Mouse (Mus musculus): ENCODE measurements around the gene Nfkbia. TPM values are rescaled to one million over a fixed set of nuclear protein-coding genes. Genes with fewer than 3 reads are reported as not detected.

Gene Nfkbia
- polyA plus RNA-seq, 1 experiment from 2014 or later, result 61.4 TPM

DNA sequence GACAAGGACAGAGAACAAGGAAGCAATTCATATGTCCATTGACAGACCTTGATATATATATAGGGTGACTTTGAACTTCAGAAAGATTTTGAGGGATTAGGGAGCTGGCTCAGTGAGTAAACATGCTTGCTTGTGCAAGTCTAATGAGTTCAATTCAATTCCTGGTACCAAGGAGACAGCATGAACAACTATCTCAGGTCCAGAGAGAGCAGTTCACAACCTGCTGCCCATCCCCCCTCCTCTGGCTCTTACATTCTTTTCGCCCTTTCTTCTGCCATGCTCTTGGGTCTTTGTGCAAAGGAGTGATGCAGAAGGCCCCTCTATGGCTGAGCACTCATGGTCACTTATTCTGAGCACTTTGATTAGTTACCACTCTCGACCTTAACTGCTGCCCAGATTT is 44.0 kb downstream of the Nfkbia start:
- Histone ChIP-seq H3K36me3 (no peaks in the 10 kb centered on the region), H3K9me3 (replicated peaks) (no peaks in the 10 kb centered on the region), H3K4me2 (no peak overlapping the region), H3K9ac (no peak overlapping the region), H3K4me3 (no peak overlapping the region), H3K27ac (peak overlapping the region; percentile 98; the same call in 1 of the 2 replicates), H3K27me3 (no peaks in the 10 kb centered on the region), H3K4me1 (replicated peaks) (peaks cover 43% of the 10 kb centered on the region)
- 70% methylated on average over 2 of the region's 2 CpGs for WGBS
- ATAC-seq (replicated peaks; ENCODE audit: insufficient number of reproducible peaks, insufficient read depth, low FRiP score, low read depth), result no peak

DNA sequence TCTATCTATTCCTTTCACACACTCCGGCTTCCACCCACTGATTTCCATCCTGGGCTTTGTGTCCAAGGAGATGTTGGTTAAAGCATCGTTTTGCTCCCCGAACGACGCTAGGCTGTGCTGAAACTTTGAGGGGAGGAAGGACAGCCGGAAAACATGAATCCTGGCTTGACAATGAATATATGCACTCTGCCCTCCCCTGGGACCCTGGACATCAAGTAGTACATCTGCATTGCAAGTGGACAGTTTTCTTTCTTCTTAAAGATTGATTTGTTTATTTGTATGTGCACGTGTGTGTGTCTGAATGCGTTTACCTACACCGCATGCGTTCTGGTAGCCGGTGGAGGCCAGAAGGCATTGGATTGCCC is 45.1 kb downstream of the Nfkbia start:
- no peaks in the 10 kb centered on the region for H3K9me3 ChIP-seq (replicated peaks)
- H3K36me3 ChIP-seq, result no peaks in the 10 kb centered on the region
- no peaks in the 10 kb centered on the region for H3K27me3 ChIP-seq
- peak overlapping the region; percentile 98 for H3K27ac ChIP-seq
- H3K4me3 ChIP-seq, result no peak overlapping the region
- H3K9ac ChIP-seq, result 0 out of 2 replicates have a peak overlapping the region, but pooled peaks have one; percentile 39
- H3K4me2 ChIP-seq, result peak overlapping the region; percentile 45
- 62% methylated on average over 11 of the region's 11 CpGs for WGBS
- ATAC-seq (replicated peaks; ENCODE audit: insufficient number of reproducible peaks, insufficient read depth, low FRiP score, low read depth), result no peak
- H3K4me1 ChIP-seq (replicated peaks), result peaks cover 54% of the 10 kb centered on the region

DNA sequence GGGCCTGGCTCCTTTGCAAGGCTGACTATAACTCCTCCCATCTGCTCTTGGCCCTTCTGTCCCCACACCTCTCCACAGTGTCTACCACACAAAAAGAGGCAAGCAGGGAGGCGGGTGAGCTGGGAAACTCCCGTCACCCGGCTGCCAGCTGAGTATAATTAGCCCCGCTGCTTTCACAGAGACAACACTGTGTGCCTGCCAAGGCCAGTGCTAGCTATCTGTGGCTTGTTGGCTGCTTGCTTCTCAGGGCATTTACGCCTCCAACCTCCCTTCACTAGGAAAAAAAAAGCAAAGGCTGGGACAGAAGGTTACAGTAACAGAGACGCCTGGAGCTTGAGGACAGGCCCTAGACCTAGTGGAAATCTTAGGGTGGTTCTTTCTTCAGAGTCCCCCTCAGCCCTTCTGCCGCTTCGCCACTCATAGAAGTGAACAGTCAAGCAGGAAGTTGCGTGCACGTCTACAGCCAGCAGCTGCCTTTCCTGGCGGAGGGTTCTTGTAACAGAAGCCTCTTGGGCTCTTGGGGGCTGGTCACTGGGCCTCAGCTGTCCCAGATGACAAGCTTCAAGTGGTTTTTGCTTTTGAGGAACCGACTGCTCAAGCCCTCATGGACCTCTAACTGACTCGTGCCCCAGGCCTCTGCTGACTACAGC is 45.6 kb downstream of the Nfkbia start:
- Histone ChIP-seq H3K4me2 (peak overlapping the region; percentile 45), H3K9me3 (replicated peaks) (no peaks in the 10 kb centered on the region), H3K27me3 (no peaks in the 10 kb centered on the region), H3K27ac (peak overlapping the region; percentile 98), H3K4me3 (0 out of 2 replicates have a peak overlapping the region, but pooled peaks have one; percentile 5), H3K36me3 (no peaks in the 10 kb centered on the region), H3K4me1 (replicated peaks) (peaks cover 57% of the 10 kb centered on the region), H3K9ac (peak overlapping the region; percentile 39; the same call in 1 of the 2 replicates)
- peak; percentile 84 for ATAC-seq (replicated peaks; ENCODE audit: insufficient number of reproducible peaks, insufficient read depth, low FRiP score, low read depth)
- 5% methylated on average over 13 of the region's 13 CpGs for WGBS

DNA sequence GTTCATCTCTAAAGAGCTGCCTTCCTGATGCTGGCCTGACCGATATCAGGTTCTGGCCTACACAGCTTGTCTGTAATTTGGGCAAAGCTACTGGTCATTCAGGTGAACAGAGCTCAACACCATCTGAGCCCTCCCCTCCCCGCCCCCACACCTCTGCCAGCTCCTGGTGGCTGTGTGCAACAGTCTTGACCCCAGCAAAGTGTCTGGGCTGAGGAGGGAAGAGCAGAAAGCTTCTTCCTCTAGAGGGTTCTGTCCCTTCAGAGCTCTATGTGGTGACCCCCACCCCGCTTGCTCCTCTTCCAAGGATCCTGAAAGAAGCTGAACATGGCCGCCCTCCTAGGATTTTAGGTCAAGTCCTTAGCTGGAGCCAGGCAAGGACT is 46.1 kb downstream of the Nfkbia start:
- no peaks in the 10 kb centered on the region for H3K27me3 ChIP-seq
- H3K4me2 ChIP-seq, result peak overlapping the region; percentile 45; the same call in 1 of the 2 replicates
- no peaks in the 10 kb centered on the region for H3K36me3 ChIP-seq
- 77% methylated on average over 4 of the region's 4 CpGs for WGBS
- peak overlapping the region; percentile 98 for H3K27ac ChIP-seq
- H3K9me3 ChIP-seq (replicated peaks), result no peaks in the 10 kb centered on the region
- ATAC-seq (replicated peaks; ENCODE audit: insufficient number of reproducible peaks, insufficient read depth, low FRiP score, low read depth), result no peak
- peaks cover 57% of the 10 kb centered on the region for H3K4me1 ChIP-seq (replicated peaks)
- H3K9ac ChIP-seq, result peak overlapping the region; percentile 39; the same call in 1 of the 2 replicates
- no peak overlapping the region for H3K4me3 ChIP-seq

DNA sequence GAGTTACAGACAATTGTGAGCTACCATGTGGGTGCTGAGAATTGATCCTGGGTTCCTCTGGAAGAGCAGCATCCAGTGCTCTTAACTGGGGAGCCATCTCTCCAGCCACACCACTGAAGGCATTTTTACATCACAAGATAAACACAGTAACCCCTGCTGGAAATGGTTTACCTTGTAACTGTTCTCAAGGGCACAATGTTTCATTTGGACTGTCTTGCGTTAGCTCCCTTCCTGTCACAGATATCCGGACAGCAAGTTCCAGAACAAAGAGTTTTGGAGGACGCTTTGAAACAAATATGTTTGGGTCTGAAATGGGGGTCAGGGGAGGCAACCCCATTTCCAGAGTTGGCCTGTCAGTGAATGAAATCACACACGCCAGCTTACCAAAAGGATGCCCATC is 46.9 kb downstream of the Nfkbia start:
- no peak overlapping the region for H3K4me2 ChIP-seq
- H3K36me3 ChIP-seq, result no peaks in the 10 kb centered on the region
- ATAC-seq (replicated peaks; ENCODE audit: insufficient number of reproducible peaks, insufficient read depth, low FRiP score, low read depth), result no peak
- no peaks in the 10 kb centered on the region for H3K27me3 ChIP-seq
- H3K9ac ChIP-seq, result no peak overlapping the region
- WGBS, result 64% methylated on average over 4 of the region's 4 CpGs
- H3K4me3 ChIP-seq, result no peak overlapping the region
- H3K4me1 ChIP-seq (replicated peaks), result peaks cover 57% of the 10 kb centered on the region
- peak overlapping the region; percentile 98 for H3K27ac ChIP-seq
- no peaks in the 10 kb centered on the region for H3K9me3 ChIP-seq (replicated peaks)

DNA sequence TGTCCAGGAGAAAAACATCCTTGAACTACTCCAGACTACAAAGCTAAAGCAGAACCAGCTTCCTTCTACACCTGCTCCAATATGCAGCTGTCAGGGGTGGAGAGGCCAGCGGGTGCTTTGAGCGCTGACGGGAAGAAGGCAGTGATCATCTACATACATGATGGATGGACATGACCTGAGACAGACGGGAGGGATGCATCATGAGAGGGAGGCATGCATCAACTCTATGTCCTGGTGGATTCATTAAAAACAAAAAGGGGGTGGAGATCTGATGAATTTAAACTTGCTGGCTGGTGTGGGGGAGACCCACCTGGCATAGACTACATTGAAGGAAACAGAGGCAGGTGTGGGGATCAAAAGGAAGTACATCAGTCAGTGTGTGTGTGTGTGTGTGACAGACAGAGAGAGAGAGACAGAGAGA is 48.4 kb downstream of the Nfkbia start:
- H3K27me3 ChIP-seq, result no peaks in the 10 kb centered on the region
- H3K4me1 ChIP-seq (replicated peaks), result peaks cover 56% of the 10 kb centered on the region
- H3K27ac ChIP-seq, result peak overlapping the region; percentile 82
- H3K4me3 ChIP-seq, result no peak overlapping the region
- no peak overlapping the region for H3K4me2 ChIP-seq
- H3K36me3 ChIP-seq, result no peaks in the 10 kb centered on the region
- WGBS, result 81% methylated on average over 4 of the region's 4 CpGs
- ATAC-seq (replicated peaks; ENCODE audit: insufficient number of reproducible peaks, insufficient read depth, low FRiP score, low read depth), result no peak
- no peak overlapping the region for H3K9ac ChIP-seq
- no peaks in the 10 kb centered on the region for H3K9me3 ChIP-seq (replicated peaks)

DNA sequence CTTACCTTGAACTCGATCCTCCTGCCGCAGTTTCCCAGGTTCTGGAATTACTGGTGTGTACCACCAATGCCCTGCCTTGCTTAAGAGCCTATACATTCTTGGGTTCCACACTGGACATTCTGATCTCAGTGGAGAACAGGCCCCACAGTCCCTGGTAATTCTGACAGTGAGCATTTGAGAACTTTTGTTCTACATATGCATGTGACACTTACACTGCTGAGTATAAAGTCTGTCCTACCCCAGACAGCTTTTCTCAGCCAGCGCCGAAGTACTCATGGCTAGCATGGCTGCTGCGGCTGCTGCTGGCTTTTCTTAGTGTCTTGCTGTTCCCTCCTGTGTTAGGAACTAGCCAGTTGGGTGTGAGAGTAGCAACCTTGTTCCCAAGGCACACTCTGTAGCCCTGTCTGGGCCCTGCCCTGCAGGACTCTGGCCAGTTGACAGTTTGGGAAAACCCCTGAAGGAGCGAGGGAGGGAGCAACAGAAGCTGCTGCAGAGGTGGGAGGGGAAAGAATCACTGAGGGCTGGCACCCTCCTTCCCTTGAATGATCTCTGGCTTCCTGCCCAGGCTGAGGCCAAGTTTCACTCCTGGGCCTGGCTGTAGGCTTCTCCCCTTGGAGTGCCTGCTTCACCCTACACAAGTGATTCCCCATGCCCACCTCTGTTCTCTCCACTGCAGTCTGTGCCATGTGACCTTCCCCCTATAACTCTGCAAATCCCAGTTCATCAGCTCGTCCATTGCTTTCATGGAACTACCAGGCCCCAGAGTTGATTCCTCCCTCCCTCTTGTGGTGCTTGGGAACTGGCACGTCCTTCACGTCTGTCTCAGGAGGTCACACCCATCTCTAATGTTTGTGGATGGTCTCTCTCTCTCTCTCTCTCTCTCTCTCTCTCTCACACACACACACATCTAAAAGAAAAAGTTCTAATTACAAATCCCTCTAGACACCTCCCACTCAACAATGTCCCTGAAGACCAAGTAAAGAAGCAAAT is 49.3 kb downstream of the Nfkbia start:
- peaks cover 64% of the 10 kb centered on the region for H3K4me1 ChIP-seq (replicated peaks)
- no peaks in the 10 kb centered on the region for H3K27me3 ChIP-seq
- no peak overlapping the region for H3K4me2 ChIP-seq
- 40% methylated on average over 9 of the region's 9 CpGs for WGBS
- peak; percentile 64 for ATAC-seq (replicated peaks; ENCODE audit: insufficient number of reproducible peaks, insufficient read depth, low FRiP score, low read depth)
- H3K36me3 ChIP-seq, result no peaks in the 10 kb centered on the region
- 0 out of 2 replicates have a peak overlapping the region, but pooled peaks have one; percentile 1 for H3K9ac ChIP-seq
- H3K9me3 ChIP-seq (replicated peaks), result no peaks in the 10 kb centered on the region
- peak overlapping the region; percentile 82 for H3K27ac ChIP-seq
- H3K4me3 ChIP-seq, result no peak overlapping the region

DNA sequence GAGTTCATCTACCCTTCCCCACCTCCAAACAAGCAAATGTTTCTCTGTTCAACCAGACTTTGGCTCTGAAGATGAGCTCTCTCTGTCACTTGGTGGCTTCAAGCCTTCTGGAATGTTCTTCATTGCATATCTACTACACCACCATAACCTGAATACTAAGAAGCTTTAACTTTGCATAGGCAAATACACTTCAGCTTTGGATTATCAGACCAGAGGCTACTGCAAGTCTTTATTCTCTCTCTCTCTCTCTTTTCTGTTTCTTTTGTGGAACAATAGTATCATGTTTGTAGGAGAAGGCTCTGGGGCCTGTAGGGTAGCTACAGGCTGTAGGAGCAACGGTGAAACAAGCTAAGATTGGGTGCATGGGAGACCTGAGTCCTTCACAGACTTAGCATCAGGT is 50.2 kb downstream of the Nfkbia start:
- Histone ChIP-seq H3K9me3 (replicated peaks) (no peaks in the 10 kb centered on the region), H3K9ac (no peak overlapping the region), H3K4me1 (replicated peaks) (peaks cover 60% of the 10 kb centered on the region), H3K4me3 (no peak overlapping the region), H3K36me3 (no peaks in the 10 kb centered on the region), H3K27me3 (no peaks in the 10 kb centered on the region), H3K27ac (peak overlapping the region; percentile 82; the same call in 1 of the 2 replicates), H3K4me2 (no peak overlapping the region)
- WGBS, result 86% methylated on average over 1 of the region's 1 CpGs
- ATAC-seq (replicated peaks; ENCODE audit: insufficient number of reproducible peaks, insufficient read depth, low FRiP score, low read depth), result no peak

DNA sequence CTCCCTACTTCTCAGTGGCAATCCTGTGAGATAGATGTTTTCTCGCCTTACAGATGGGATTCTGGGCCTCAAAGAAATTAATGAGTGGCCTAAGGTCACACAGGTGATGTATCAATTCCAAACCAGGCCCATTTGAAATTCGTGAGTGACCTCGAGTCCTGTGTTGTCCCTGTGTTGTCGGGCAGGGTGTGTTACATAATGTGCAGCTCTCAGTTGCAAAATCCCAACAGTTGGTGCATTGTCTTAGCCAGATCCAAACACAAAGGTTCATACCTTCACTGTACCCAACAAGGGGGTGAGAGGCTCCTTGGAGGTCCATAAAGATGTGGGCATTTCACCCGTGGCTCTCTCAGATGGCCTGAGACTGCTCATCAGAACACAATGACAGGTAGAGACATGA is 52.0 kb downstream of the Nfkbia start:
- H3K9ac ChIP-seq, result no peak overlapping the region
- no peaks in the 10 kb centered on the region for H3K27me3 ChIP-seq
- no peak for ATAC-seq (replicated peaks; ENCODE audit: insufficient number of reproducible peaks, insufficient read depth, low FRiP score, low read depth)
- H3K4me2 ChIP-seq, result no peak overlapping the region
- no peaks in the 10 kb centered on the region for H3K9me3 ChIP-seq (replicated peaks)
- H3K36me3 ChIP-seq, result no peaks in the 10 kb centered on the region
- no peak overlapping the region for H3K27ac ChIP-seq
- H3K4me3 ChIP-seq, result no peak overlapping the region
- peaks cover 50% of the 10 kb centered on the region for H3K4me1 ChIP-seq (replicated peaks)
- WGBS, result 86% methylated on average over 5 of the region's 5 CpGs

Measured in heart, embryonic 15.5 days (tissue).